Mouse (Mus musculus): ENCODE measurements around the gene Elof1. TPM values are rescaled to one million over a fixed set of nuclear protein-coding genes. Genes with fewer than 3 reads are reported as not detected.
"Not testable (repeated sequence)": the region's sequence is repeated elsewhere in the genome, so short reads cannot be mapped to it uniquely, and the experiment has no call there.

Elof1 gene
- polyA plus RNA-seq, 1 experiment from 2014 or later, result 194 TPM

DNA sequence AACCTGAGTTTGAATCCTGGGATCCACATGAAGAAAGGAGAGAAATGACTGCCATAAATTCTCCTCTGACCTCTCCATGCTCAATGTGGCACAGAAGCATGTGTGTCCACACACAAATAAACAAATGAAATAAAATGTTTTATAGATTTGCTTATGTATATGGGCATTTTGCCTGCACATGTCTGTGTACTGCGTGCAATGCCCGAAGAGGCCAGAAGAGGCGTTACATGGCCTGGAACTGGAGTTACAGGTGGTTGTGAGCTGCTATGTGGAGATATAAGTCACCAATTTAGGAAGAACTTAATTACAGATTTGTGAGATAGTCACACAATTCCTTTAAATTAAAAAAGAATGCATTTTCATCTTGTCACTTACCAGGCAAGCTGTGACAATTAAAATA is 36.8 kb upstream of the Elof1 start:
- peaks cover 8% of the 10 kb centered on the region; the same call in 1 of the 2 replicates for H3K36me3 ChIP-seq
- ATAC-seq (replicated peaks; ENCODE audit: low FRiP score), result no peak
- WGBS, result 89% methylated on average over 3 of the region's 3 CpGs

GRCm38 (mm10) chr9:22150946-22151345 is 34.0 kb upstream of the Elof1 start:
- no peak for ATAC-seq (replicated peaks; ENCODE audit: low FRiP score)
- Histone ChIP-seq H3K9me3 (replicated peaks) (peaks cover 6% of the 10 kb centered on the region; the same call in 1 of the 2 replicates), H3K4me3 (replicated peaks) (no peak overlapping the region), H3K36me3 (no peaks in the 10 kb centered on the region), H3K9ac (no peak overlapping the region), H3K27me3 (no peaks in the 10 kb centered on the region), H3K4me1 (peaks cover 4% of the 10 kb centered on the region), H3K27ac (no peak overlapping the region), H3K4me2 (no peak overlapping the region)
- 81% methylated on average over 2 of the region's 2 CpGs for WGBS

More for the DNA sequence above, 36.8 kb upstream of the Elof1 start:
- Histone ChIP-seq H3K4me1 (peaks cover 17% of the 10 kb centered on the region), H3K4me2 (no peak overlapping the region), H3K9ac (no peak overlapping the region), H3K27ac (no peak overlapping the region), H3K9me3 (replicated peaks) (no peaks in the 10 kb centered on the region; the same call in 1 of the 2 replicates), H3K27me3 (peaks cover 6% of the 10 kb centered on the region; the same call in 1 of the 2 replicates), H3K4me3 (replicated peaks) (no peak overlapping the region)

DNA sequence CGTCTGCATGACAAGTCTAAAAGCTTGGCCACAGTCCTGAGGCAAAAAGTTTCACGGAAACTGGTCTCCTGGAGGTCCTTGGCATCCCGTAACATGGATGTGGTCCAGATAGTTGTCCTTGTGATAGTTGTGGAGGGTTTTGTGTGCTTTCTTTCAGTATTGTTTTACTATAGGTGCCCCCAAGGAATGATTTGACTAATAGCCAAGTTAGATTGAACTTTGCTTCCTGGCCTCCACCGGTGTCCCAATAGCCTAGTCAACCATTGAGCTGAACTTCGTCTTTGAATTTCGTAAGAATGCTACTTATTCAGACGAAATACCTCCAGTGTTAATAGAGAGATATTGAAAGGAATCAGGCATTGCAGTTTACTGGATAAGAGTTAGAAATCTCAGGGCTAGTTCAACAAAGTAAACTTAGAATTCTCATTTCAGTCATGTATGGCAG is 33.3 kb upstream of the Elof1 start:
- not testable (repeated sequence) for H3K9ac ChIP-seq; H3K9me3 ChIP-seq (replicated peaks); H3K27me3 ChIP-seq; H3K4me2 ChIP-seq; H3K4me1 ChIP-seq; H3K4me3 ChIP-seq (replicated peaks); ATAC-seq (replicated peaks; ENCODE audit: low FRiP score); H3K36me3 ChIP-seq; H3K27ac ChIP-seq
- 87% methylated on average over 7 of the region's 7 CpGs for WGBS

DNA sequence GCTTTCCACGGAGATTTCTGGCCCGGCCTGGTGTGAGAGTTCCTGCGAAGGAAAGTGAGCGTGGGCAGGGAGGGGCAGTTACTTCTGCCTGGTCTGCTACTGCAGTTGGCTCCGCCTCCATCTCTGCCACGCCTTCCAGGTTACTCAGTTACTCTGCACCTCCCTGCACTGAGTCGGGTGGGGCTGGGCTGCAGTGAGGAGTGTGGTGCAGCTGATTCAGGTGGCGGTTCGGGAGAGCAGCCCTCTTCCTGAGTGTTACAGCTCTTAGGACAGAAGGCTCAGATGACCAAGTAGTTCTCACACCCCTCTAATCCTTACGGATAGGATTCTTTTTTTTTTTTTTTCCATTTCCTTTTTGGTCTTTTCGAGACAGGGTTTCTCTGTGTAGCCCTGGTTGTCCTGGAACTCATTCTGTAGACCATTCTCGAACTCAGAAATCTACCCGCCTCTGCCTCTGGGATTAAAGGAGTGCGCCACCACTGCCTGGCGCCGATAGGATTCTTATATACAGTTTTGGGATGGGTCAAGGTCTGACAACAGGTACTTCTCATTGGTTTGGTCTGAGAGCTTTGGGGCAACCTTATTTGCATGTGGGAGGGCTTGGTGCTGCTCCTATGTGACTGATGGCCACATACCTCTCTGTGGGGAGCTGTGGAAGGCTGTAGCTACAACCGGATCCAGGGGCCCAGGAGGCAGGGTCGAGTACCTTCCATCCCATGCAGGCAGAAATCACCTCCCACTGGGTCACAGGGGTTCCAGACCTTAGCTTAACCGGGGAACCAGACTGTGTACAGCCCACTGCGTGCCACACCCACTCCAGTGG is 32.7 kb upstream of the Elof1 start:
- WGBS, result 79% methylated on average over 20 of the region's 20 CpGs
- H3K4me3 ChIP-seq (replicated peaks), result no peak overlapping the region
- H3K27ac ChIP-seq, result no peak overlapping the region
- no peak overlapping the region for H3K4me2 ChIP-seq
- no peaks in the 10 kb centered on the region for H3K4me1 ChIP-seq
- H3K27me3 ChIP-seq, result no peaks in the 10 kb centered on the region
- no peaks in the 10 kb centered on the region for H3K36me3 ChIP-seq
- no peak overlapping the region for H3K9ac ChIP-seq
- peaks cover 6% of the 10 kb centered on the region; the same call in 1 of the 2 replicates for H3K9me3 ChIP-seq (replicated peaks)
- ATAC-seq (replicated peaks; ENCODE audit: low FRiP score), result 0 out of 2 replicates have a peak, but pooled peaks have one; percentile 52

GRCm38 (mm10) chr9:22144304-22144965 is 27.5 kb upstream of the Elof1 start:
- WGBS, result 85% methylated on average over 8 of the region's 8 CpGs
- Histone ChIP-seq H3K27ac (no peak overlapping the region), H3K4me2 (no peak overlapping the region), H3K36me3 (no peaks in the 10 kb centered on the region), H3K9ac (no peak overlapping the region), H3K27me3 (no peaks in the 10 kb centered on the region), H3K4me1 (no peaks in the 10 kb centered on the region), H3K4me3 (replicated peaks) (no peak overlapping the region), H3K9me3 (replicated peaks) (peaks cover 6% of the 10 kb centered on the region; the same call in 1 of the 2 replicates)
- ATAC-seq (replicated peaks; ENCODE audit: low FRiP score), result no peak

- Histone ChIP-seq H3K27me3 (no peaks in the 10 kb centered on the region), H3K9me3 (replicated peaks) (peaks cover 6% of the 10 kb centered on the region; the same call in 1 of the 2 replicates), H3K36me3 (no peaks in the 10 kb centered on the region), H3K9ac (no peak overlapping the region), H3K27ac (no peak overlapping the region), H3K4me2 (no peak overlapping the region), H3K4me3 (replicated peaks) (no peak overlapping the region), H3K4me1 (no peaks in the 10 kb centered on the region)
- 54% methylated on average over 17 of the region's 17 CpGs for WGBS
- ATAC-seq (replicated peaks; ENCODE audit: low FRiP score), result no peak
Measured at GRCm38 (mm10) chr9:22143108-22144037, 26.4 kb upstream of the Elof1 start.

- Histone ChIP-seq H3K36me3 (no peaks in the 10 kb centered on the region), H3K4me1 (peaks cover 12% of the 10 kb centered on the region), H3K27me3 (0 out of 2 replicates have a peak, but pooled peaks cover 10% of the 10 kb centered on the region), H3K9me3 (replicated peaks) (no peaks in the 10 kb centered on the region), H3K4me3 (replicated peaks) (no peak overlapping the region), H3K27ac (no peak overlapping the region), H3K4me2 (no peak overlapping the region), H3K9ac (no peak overlapping the region)
- WGBS, result 88% methylated on average over 5 of the region's 5 CpGs
- ATAC-seq (replicated peaks; ENCODE audit: low FRiP score), result no peak
Measured at GRCm38 (mm10) chr9:22139746-22140145, 22.8 kb upstream of the Elof1 start.

- no peak for ATAC-seq (replicated peaks; ENCODE audit: low FRiP score)
- H3K4me2 ChIP-seq, result no peak overlapping the region
- no peaks in the 10 kb centered on the region for H3K9me3 ChIP-seq (replicated peaks)
- WGBS, result 27% methylated on average over 2 of the region's 2 CpGs
- H3K9ac ChIP-seq, result no peak overlapping the region
- H3K4me3 ChIP-seq (replicated peaks), result no peak overlapping the region
- no peak overlapping the region for H3K27ac ChIP-seq
- 0 out of 2 replicates have a peak, but pooled peaks cover 10% of the 10 kb centered on the region for H3K27me3 ChIP-seq
- H3K4me1 ChIP-seq, result peaks cover 12% of the 10 kb centered on the region
- no peaks in the 10 kb centered on the region for H3K36me3 ChIP-seq
Measured at GRCm38 (mm10) chr9:22138480-22138879, 21.5 kb upstream of the Elof1 start.

GRCm38 (mm10) chr9:22136765-22137547 is 20.0 kb upstream of the Elof1 start:
- H3K36me3 ChIP-seq, result no peaks in the 10 kb centered on the region
- peaks cover 18% of the 10 kb centered on the region; the same call in 1 of the 2 replicates for H3K27me3 ChIP-seq
- peaks cover 15% of the 10 kb centered on the region for H3K4me1 ChIP-seq
- no peaks in the 10 kb centered on the region for H3K9me3 ChIP-seq (replicated peaks)
- H3K9ac ChIP-seq, result no peak overlapping the region
- 17% methylated on average over 23 of the region's 23 CpGs for WGBS
- H3K4me2 ChIP-seq, result peak overlapping the region; percentile 28; the same call in 1 of the 2 replicates
- no peak overlapping the region for H3K27ac ChIP-seq
- no peak overlapping the region for H3K4me3 ChIP-seq (replicated peaks)
- 0 out of 2 replicates have a peak, but pooled peaks have one; percentile 38 for ATAC-seq (replicated peaks; ENCODE audit: low FRiP score)

GRCm38 (mm10) chr9:22135644-22136390 is 18.8 kb upstream of the Elof1 start, which contains the start of gene Acp5:
Acp5 (minus strand) TSS chr9:22135711.
- no peaks in the 10 kb centered on the region for H3K9me3 ChIP-seq (replicated peaks)
- ATAC-seq (replicated peaks; ENCODE audit: low FRiP score), result peak; percentile 46; the same call in 1 of the 2 replicates
- no peak within 1 kb of the TSS for H3K4me3 ChIP-seq (replicated peaks)
- H3K27ac ChIP-seq, result no peak within 1 kb of the TSS
- WGBS, result 79% methylated on average over 7 of the region's 7 CpGs
- peaks cover 25% of the 10 kb centered on the region for H3K4me1 ChIP-seq
- no peak within 1 kb of the TSS for H3K9ac ChIP-seq
- no peak within 1 kb of the TSS for H3K4me2 ChIP-seq
- no peaks in the 10 kb centered on the region for H3K36me3 ChIP-seq
- H3K27me3 ChIP-seq, result peaks cover 23% of the 10 kb centered on the region

All from kidney, embryonic 15.5 days (tissue).